Mouse (Mus musculus) heart, embryonic 13.5 days (tissue): ENCODE measurements around the gene Chd1l. TPM values are rescaled to one million over a fixed set of nuclear protein-coding genes. Genes with fewer than 3 reads are reported as not detected.

Source experiments
- ATAC-seq: fragments of 200-750 bp; cut with Nextera tagmentation; 2 replicates; pipeline ENCODE4 v1.8.0; 2017; ENCODE audit warnings: moderate TSS enrichment; ENCODE audit not compliant: insufficient number of reproducible peaks, low FRiP score, low TSS enrichment; ENCODE audit errors: extremely low read depth
- H3K27ac ChIP-seq: fragments of 300-500 bp; sonication (generic); replicated peaks from 2 replicates; pipeline ENCODE4 v1.5.1; 2015; ENCODE audit warnings: moderate library complexity, mild to moderate bottlenecking, inconsistent platforms
- H3K27me3 ChIP-seq: fragments of 300-500 bp; sonication (generic); replicated peaks from 2 replicates; pipeline ENCODE4 v1.6.1; 2015; ENCODE audit warnings: mild to moderate bottlenecking, inconsistent platforms
- H3K36me3 ChIP-seq: fragments of 300-500 bp; sonication (generic); 2 replicates; pipeline ENCODE4 v1.6.1; 2015; ENCODE audit warnings: mild to moderate bottlenecking, inconsistent platforms
- H3K4me1 ChIP-seq: fragments of 300-500 bp; sonication (generic); 2 replicates; pipeline ENCODE4 v1.6.1; 2015; ENCODE audit warnings: inconsistent platforms
- H3K4me2 ChIP-seq: fragments of 300-500 bp; sonication (generic); 2 replicates; pipeline ENCODE4 v1.6.1; 2015; ENCODE audit warnings: inconsistent platforms, mild to moderate bottlenecking, moderate library complexity
- H3K4me3 ChIP-seq: fragments of 300-500 bp; sonication (generic); 2 replicates; pipeline ENCODE4 v1.5.1; 2015; ENCODE audit warnings: moderate library complexity, mild to moderate bottlenecking, inconsistent platforms
- H3K9ac ChIP-seq: fragments of 300-500 bp; sonication (generic); 2 replicates; pipeline ENCODE4 v1.6.1; 2015; ENCODE audit warnings: inconsistent platforms, mild to moderate bottlenecking, moderate library complexity
- H3K9me3 ChIP-seq: fragments of 300-500 bp; sonication (generic); 2 replicates; pipeline ENCODE4 v1.6.1; 2016; ENCODE audit warnings: inconsistent platforms
- WGBS: fragments of 180-500 bp; shearing (Covaris S2); methylation state at CpG from one replicate; pipeline ENCODE4 v1.1.7; 2015; ENCODE audit warnings: mixed read lengths; 5-methylcytosine and 5-hydroxymethylcytosine counted together
- polyA plus RNA-seq: library from polyadenylated mRNA; unstranded; fragments of >200 nt; fragmentation: Nextera tagmentation; extraction: Ambion mirVana; gene quantifications from 2 replicates; pipeline ENCODE4 v1.2.1, GENCODE M21; 2015

Chd1l gene
- 14.1 and 15.1 TPM in 2 replicates for polyA plus RNA-seq

GRCm38 (mm10) chr3:97609845-97610410, at the start of gene Chd1l:
Gene Chd1l, minus strand, starts transcription at chr3:97610203.
- no peaks in the 10 kb centered on the region; the same call in 1 of the 2 replicates for H3K27me3 ChIP-seq
- peak within 1 kb of the TSS; percentile 84 for H3K4me3 ChIP-seq
- peak within 1 kb of the TSS; percentile 89 for H3K9ac ChIP-seq
- no peaks in the 10 kb centered on the region for H3K9me3 ChIP-seq
- H3K27ac ChIP-seq: peak within 1 kb of the TSS; percentile 94
- no peaks in the 10 kb centered on the region for H3K36me3 ChIP-seq
- peak within 1 kb of the TSS; percentile 84 for H3K4me2 ChIP-seq
- peak; percentile 77 for ATAC-seq
- under 1% methylated on average over 46 of the region's 56 CpGs for WGBS
- peaks cover 13% of the 10 kb centered on the region for H3K4me1 ChIP-seq

DNA sequence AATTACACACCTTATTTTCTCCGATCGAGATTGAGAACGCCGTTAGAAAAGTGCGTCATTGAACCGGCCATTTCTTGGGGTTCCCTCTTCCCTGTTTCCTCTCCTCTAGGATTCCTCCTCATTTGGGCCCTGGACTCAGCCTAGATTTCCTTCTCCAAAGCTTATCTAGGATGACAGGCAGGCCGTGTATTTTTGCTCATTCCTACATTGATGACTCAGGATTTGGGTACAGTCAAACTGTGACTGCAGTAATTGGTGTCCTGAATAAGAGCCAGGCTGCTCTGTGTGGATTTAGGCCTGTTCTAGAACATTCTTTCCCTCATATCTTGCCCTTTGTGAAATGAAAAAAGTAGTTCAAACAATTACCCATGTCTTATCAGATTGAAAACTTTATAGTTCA, 49.7 kb upstream of the Chd1l start:
- no peak overlapping the region for H3K27ac ChIP-seq
- H3K27me3 ChIP-seq: no peaks in the 10 kb centered on the region
- no peak for ATAC-seq
- peak overlapping the region; percentile 88 for H3K4me2 ChIP-seq
- WGBS: 79% methylated on average over 7 of the region's 7 CpGs
- peak overlapping the region; percentile 91; the same call in 1 of the 2 replicates for H3K4me3 ChIP-seq
- H3K9ac ChIP-seq: peak overlapping the region; percentile 91
- peaks cover 26% of the 10 kb centered on the region for H3K36me3 ChIP-seq
- peaks cover 3% of the 10 kb centered on the region for H3K9me3 ChIP-seq
- peaks cover 37% of the 10 kb centered on the region for H3K4me1 ChIP-seq

DNA sequence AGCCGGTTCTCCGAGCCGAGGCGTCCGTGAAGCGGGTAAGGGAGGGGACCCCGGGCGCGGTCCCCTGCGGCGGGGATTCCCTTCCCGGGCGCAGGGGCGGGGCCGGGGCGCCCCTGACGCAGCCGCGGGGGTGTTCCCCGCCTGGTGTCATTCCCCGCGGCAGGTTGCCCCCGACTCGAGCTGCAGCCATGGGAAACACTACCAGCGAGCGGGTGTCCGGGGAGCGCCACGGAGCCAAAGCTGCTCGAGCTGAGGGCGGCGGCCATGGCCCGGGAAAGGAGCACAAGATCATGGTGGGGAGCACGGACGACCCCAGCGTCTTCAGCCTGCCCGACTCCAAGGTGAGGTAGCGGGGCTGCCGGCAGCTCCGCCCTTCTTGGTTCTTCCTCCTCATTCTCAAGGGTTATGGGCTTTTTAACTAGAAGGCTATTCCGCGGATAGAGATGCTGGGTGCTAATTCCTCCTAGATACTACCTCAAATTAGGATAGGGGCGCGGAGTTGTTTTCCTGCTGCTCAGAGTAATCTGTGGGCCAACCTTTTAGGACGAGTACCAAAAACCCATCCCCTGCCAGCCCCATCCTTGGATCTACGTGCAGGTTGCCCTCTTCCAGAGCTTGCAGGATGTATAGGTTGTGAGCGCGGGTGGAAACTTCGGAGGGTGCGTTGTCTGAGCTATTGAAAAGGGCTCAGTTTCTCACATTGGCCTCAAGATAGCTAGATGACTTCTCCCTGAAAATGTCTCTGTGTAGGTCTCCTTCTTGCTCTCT, 48.6 kb upstream of the Chd1l start:
- peak overlapping the region; percentile 91 for H3K9ac ChIP-seq
- peak; percentile 83 for ATAC-seq
- under 1% methylated on average over 46 of the region's 50 CpGs for WGBS
- H3K36me3 ChIP-seq: peaks cover 15% of the 10 kb centered on the region
- peak overlapping the region; percentile 83 for H3K27ac ChIP-seq
- H3K4me2 ChIP-seq: peak overlapping the region; percentile 88
- H3K27me3 ChIP-seq: no peaks in the 10 kb centered on the region
- H3K4me1 ChIP-seq: peaks cover 37% of the 10 kb centered on the region
- H3K9me3 ChIP-seq: peaks cover 7% of the 10 kb centered on the region
- peak overlapping the region; percentile 91 for H3K4me3 ChIP-seq

- Histone ChIP-seq H3K36me3 (peaks cover 7% of the 10 kb centered on the region), H3K4me1 (peaks cover 41% of the 10 kb centered on the region), H3K27ac (peak within 1 kb of the TSS; percentile 83), H3K4me2 (peak within 1 kb of the TSS; percentile 88), H3K9me3 (peaks cover 7% of the 10 kb centered on the region), H3K4me3 (peak within 1 kb of the TSS; percentile 91), H3K9ac (peak within 1 kb of the TSS; percentile 91), H3K27me3 (no peaks in the 10 kb centered on the region)
- WGBS: 3% methylated on average over 49 of the region's 51 CpGs
- peak; percentile 93 for ATAC-seq
Observed at GRCm38 (mm10) chr3:97657655-97658411, 47.8 kb upstream of the Chd1l start, which contains the start of gene Prkab2. Gene Prkab2, plus strand, starts transcription at chr3:97658193.

DNA sequence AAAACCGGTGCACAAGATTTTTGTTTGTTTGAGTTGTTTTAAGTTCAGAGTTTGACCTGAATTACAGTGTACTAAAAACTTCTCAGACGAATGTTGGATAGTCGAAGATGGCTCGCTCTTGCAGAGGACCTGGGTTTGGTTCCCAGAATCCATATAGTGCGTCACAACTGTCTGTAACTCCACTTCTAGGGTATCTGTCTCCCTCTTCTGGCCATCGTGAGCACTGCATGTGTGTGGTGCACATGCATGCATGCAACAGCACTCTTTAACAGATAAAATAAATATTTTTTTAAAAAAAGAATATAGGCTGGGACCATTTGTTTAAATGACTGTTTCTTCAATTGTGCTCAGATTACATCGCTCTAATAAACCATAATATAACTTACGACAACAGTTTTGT, 44.9 kb upstream of the Chd1l start:
- no peak overlapping the region for H3K4me2 ChIP-seq
- peaks cover 7% of the 10 kb centered on the region for H3K9me3 ChIP-seq
- no peak overlapping the region for H3K9ac ChIP-seq
- H3K27ac ChIP-seq: no peak overlapping the region
- H3K4me3 ChIP-seq: no peak overlapping the region
- peaks cover 51% of the 10 kb centered on the region for H3K4me1 ChIP-seq
- WGBS: 81% methylated on average over 8 of the region's 8 CpGs
- H3K36me3 ChIP-seq: no peaks in the 10 kb centered on the region
- H3K27me3 ChIP-seq: no peaks in the 10 kb centered on the region
- ATAC-seq: no peak

DNA sequence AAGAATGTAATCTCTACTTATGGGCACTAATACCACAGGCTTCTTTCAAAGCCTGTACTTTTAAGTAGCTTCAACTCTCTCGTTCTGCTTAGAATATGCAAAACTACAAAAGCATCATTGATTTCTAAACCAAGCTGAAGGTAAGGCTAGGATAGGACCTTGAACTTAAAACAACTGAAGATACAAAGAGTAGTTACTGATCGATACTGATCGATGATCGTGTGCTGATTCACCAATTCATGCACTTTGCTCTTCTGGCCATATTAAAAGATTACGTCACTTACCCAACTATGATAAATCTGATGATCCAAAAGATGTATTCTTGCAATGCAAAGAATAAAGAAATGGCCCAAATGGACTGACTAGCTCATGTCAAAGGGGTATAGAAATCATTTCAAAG, 43.8 kb upstream of the Chd1l start:
- H3K36me3 ChIP-seq: no peaks in the 10 kb centered on the region
- no peak overlapping the region for H3K27ac ChIP-seq
- H3K9me3 ChIP-seq: peaks cover 7% of the 10 kb centered on the region
- H3K27me3 ChIP-seq: no peaks in the 10 kb centered on the region
- no peak overlapping the region for H3K9ac ChIP-seq
- H3K4me1 ChIP-seq: peaks cover 44% of the 10 kb centered on the region
- WGBS: 88% methylated on average over 5 of the region's 5 CpGs
- no peak overlapping the region for H3K4me3 ChIP-seq
- H3K4me2 ChIP-seq: no peak overlapping the region
- ATAC-seq: no peak

GRCm38 (mm10) chr3:97651604-97652003, 41.6 kb upstream of the Chd1l start:
- Histone ChIP-seq H3K4me1 (peaks cover 42% of the 10 kb centered on the region), H3K36me3 (no peaks in the 10 kb centered on the region), H3K27me3 (no peaks in the 10 kb centered on the region), H3K4me2 (peak overlapping the region; percentile 61), H3K9ac (peak overlapping the region; percentile 62), H3K4me3 (peak overlapping the region; percentile 32), H3K9me3 (peaks cover 7% of the 10 kb centered on the region), H3K27ac (peak overlapping the region; percentile 89)
- ATAC-seq: peak; percentile 72; the same call in 1 of the 2 replicates
- WGBS: 38% methylated on average over 10 of the region's 10 CpGs

DNA sequence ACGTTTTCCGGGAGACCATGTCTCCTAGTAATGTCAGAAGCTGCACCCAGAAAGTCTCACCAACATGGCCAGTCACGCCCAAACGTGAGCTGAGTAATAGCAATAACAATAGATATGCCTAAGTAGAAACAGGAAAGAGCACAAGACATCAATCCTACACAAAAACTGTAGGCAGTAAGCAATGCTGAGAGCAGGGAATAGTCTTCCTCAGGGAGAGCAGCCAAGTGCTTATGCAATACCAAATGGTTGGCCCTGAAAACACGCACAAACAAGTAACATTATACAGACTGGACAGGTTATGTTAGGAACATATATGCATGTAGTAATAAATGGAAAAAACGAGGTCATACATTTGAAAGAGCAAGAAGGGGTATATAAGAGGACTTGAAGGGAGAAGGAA, 39.5 kb upstream of the Chd1l start:
- Histone ChIP-seq H3K9me3 (peaks cover 1% of the 10 kb centered on the region; the same call in 1 of the 2 replicates), H3K27me3 (no peaks in the 10 kb centered on the region), H3K4me3 (no peak overlapping the region), H3K4me1 (peaks cover 34% of the 10 kb centered on the region), H3K27ac (no peak overlapping the region), H3K9ac (no peak overlapping the region), H3K4me2 (no peak overlapping the region), H3K36me3 (no peaks in the 10 kb centered on the region)
- no peak for ATAC-seq
- WGBS: 67% methylated on average over 6 of the region's 6 CpGs

DNA sequence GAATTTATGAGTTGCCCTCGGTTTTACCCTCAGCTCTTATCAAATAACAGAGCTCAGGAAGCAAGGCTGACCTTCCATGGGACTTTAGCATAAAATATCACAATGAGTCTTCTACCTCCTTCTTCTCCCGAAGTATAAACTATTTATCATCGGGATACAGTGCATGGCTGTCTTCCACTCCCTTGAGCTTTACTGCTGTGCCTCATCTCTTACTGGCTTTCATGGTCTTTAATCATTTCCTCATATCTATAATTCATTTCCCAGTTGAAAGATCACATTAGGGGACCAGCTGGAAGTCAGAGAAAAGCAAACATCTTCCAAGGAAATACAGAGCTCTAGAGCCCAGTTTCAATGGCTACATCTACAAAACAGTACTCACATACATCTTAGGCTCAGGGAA, 39.0 kb upstream of the Chd1l start:
- Histone ChIP-seq H3K36me3 (no peaks in the 10 kb centered on the region), H3K4me1 (peaks cover 35% of the 10 kb centered on the region), H3K4me3 (no peak overlapping the region), H3K27me3 (no peaks in the 10 kb centered on the region), H3K27ac (no peak overlapping the region), H3K9me3 (no peaks in the 10 kb centered on the region), H3K4me2 (no peak overlapping the region), H3K9ac (no peak overlapping the region)
- ATAC-seq: no peak
- 73% methylated on average over 3 of the region's 3 CpGs for WGBS

GRCm38 (mm10) chr3:97648518-97648917, 38.5 kb upstream of the Chd1l start:
- Histone ChIP-seq H3K4me3 (no peak overlapping the region), H3K27ac (no peak overlapping the region), H3K4me1 (peaks cover 39% of the 10 kb centered on the region)

DNA sequence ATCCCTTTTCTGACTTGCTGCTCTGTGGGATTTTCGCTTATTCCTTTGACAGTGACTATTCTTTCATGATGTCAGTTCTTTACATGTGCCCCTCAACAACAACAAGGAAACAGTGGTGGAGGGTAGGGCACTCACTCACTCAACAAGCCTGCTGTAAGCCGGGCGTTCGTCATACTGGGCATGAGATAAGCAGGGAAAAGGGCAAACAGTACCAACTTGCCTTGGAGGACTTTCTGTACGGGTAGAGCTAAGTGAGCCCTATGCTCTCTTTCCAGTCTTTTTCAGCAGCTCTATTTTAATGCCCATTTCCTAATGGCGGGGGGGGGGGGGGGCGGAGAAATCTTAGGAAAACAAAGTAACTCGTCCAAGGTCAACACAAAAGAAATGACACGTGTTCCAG, 32.0 kb upstream of the Chd1l start:
- no peak for ATAC-seq
- H3K27me3 ChIP-seq: no peaks in the 10 kb centered on the region
- no peaks in the 10 kb centered on the region for H3K9me3 ChIP-seq
- H3K36me3 ChIP-seq: no peaks in the 10 kb centered on the region
- H3K27ac ChIP-seq: no peak overlapping the region
- H3K4me3 ChIP-seq: no peak overlapping the region
- no peak overlapping the region for H3K9ac ChIP-seq
- 68% methylated on average over 9 of the region's 9 CpGs for WGBS
- peaks cover 5% of the 10 kb centered on the region; the same call in 1 of the 2 replicates for H3K4me1 ChIP-seq
- H3K4me2 ChIP-seq: no peak overlapping the region

More at GRCm38 (mm10) chr3:97648518-97648917, 38.5 kb upstream of the Chd1l start:
- WGBS: 19% methylated on average over 1 of the region's 1 CpGs
- no peaks in the 10 kb centered on the region for H3K36me3 ChIP-seq
- ATAC-seq: no peak
- no peaks in the 10 kb centered on the region for H3K9me3 ChIP-seq
- H3K9ac ChIP-seq: no peak overlapping the region
- H3K27me3 ChIP-seq: no peaks in the 10 kb centered on the region
- no peak overlapping the region for H3K4me2 ChIP-seq
